Mouse (Mus musculus): ENCODE data around the gene S1pr1. TPM values are rescaled to one million over a fixed set of nuclear protein-coding genes. Genes with fewer than 3 reads are reported as not detected.

The S1pr1 gene
- total RNA-seq, 2 experiments from 2014 or later = 17.9 to 24.8 TPM

DNA sequence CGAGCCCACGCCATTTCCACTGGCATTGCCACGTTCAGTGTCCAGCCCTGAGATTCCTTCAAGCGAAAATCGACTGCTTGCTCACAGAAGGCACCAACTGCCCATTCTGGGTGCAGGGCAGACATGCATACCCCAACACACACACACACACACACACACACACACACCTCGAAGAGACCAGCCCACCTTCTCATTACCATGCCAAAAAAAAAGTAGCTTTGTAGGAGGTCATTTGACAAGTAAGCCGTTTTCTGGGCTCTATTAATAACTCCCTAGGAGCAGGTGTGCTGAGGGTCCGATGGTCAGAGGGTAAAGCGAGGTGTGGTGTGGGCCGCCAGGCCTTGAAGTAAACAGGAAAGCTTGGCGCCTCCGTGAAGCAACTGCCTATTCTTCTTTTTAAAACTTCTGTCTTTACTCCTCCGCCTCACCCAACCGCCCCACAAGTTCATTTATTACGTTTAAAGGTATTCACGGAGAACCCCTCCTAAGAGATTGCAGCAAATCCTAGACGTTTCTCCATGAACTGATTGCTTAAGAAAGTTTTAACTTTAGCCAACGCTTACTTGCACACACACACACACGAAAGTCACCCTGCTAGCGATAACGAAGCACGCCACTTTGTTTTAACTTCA is 1.3 kb downstream of the S1pr1 start:
- DNase-seq (ENCODE audit: low spot score) = no peak

DNA sequence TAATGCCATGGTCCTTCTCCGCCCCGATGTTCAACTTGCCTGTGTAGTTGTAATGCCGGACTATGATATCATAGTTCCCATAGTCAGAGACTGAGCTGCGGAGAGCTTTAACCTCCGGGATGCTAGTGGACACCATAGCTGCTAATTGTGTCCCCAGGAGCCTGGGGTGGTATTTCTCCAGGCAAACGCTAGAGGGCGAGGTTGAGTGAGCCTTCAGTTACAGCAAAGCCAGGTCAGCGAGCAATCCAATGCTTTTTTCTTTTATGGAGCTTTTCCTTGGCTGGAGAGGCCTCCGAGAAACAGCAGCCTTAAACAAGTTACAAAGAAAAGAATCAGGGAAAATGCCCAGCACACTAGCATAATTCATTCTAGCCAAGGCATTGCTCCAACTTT is 2.1 kb downstream of the S1pr1 start:
- peak; percentile 80 for DNase-seq (ENCODE audit: low spot score)

DNA sequence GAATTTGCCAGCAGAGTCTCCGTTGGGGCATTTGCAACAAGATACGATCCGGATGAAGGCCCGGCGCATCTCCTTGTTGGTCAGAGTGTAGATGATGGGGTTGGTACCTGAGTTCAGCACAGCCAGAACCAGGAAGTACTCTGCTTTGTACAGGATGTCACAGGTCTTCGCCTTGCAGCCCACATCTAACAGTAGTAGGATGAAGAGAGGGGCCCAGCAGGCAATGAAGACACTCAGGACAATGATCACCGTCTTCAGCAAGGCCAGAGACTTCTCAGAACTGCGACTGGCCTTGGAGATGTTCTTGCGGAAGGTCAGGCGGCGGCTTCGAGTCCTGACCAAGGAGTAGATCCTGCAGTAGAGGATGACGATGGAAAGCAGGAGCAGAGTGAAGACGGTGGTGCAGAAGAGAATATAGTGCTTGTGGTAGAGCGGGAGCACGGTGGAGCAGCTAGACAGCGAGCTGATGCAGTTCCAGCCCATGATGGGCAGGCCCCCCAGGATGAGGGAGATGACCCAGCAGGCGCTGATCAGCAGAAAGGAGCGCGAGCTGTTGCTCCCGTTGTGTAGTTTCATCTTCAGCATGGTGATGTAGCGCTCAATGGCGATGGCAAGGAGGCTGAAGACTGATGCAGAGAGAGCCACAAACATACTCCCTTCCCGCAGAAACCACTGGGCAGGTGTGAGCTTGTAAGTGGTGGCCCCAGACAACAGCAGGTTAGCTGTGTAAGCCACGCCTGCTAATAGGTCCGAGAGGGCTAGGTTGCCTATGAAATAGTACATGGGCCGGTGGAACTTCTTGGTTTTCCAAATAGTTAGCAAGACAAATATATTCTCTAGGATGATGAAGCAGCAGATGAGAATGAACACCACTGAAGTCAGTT is 2.7 kb downstream of the S1pr1 start:
- DNase-seq (ENCODE audit: low spot score) = no peak

DNA sequence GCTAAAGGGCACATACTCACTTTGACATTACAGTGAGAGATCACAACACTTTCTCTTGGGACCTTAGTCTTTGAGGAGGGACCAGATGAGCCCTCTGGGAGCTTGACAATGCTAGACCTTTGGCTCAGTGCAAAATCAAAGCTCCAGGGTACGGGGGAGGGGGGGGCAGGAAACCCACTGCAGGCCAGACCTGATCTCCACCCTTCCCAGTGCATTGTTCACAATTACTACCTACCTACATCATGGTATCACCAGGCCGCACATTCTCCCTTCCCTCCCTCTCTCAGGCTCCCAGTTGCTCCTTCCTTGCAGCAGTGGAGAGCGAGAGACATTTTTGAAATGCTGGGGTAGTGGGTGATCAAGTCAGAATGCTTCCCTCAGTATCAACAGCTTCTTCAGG is 3.5 kb downstream of the S1pr1 start:
- no peak for DNase-seq (ENCODE audit: low spot score)

DNA sequence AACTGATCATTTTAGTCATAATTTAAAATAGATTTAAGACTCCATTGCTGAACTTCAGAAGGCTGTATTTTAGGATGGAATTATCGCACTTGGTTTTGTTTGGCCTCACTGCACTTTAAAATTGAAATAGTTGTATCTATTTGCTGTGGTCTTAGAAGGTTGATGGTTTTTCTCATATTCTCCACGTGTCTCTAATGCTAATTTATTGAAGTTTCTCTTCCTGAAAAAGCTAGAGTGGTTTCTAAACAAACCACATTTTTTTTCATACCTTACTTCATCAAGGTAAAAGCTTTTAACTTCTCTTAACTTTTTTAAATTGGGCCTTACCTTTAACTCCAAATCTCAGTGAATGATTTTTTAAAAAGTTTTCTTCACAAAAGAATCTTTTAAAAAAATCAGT is 4.8 kb downstream of the S1pr1 start:
- no peak for DNase-seq (ENCODE audit: low spot score)

DNA sequence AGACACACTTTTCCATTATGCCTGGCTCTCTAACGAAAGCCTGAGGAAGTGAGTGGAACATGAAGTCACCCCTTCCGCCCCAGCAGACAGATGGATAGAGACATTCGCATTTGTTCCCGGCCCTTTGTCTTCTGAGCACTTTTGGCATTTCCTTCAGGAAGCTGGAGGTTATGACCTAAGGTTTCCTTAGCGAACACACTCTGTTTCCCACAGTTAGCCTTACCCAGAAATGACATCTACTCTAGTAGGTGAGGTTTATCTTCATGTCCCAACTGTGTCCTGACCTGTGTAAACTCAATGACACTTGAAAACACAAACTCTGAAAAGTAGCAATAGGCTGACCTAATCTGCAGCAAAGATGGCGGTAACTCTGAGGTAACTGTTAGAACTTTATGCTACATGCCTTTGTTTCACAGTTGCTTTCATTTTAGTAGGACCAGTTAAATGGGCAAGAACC is 5.7 kb downstream of the S1pr1 start:
- no peak for DNase-seq (ENCODE audit: low spot score)

DNA sequence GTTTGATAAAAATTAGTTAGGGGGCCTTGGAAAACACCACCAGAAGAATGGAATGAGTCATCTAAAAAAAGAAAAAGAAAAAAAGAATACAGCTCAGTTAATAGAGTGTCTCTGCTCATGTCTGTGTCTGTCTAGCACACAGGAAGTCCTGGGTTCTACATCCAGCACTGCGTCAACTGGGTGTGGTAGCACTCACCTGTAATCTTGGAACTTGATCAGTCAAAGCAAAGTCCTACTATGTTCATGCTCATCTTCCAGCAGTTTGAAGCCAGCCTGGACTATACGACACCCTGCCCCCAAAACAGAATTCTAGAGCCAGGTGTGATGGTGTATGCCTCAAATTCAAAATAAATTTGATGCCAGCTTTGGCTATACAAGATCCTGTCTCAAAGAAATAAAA is 8.1 kb downstream of the S1pr1 start:
- no peak for DNase-seq (ENCODE audit: low spot score)

DNA sequence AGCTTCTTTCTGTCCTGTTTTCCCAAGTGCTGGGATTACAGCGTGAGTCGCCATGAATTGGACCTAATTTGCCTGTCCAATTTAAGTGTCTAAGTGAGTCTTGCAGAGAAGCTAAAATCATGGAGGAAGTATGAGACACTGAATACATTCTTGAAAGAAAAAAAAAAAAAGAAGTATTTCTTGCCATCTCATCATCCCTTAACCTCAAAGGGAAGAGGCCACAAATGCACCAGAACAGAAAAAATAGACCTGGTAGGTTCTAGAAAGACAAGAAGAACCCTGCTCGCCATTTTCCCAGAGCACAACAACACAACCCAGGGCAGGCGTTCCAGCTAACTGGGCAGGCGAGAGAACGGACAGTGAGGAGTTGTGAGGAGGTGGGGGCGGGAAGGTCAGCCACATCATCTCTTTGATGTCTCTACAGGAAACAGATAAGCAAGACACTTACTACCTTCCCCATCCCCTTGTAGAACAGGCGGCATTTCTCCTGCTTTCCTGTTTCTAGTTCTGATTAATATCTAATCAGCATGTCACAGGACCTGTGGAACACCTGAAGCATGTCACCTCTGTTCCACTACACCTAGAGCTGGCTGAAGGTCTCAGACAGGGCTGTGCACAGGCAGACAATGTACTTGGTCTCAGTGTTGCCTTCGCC is 10.5 kb downstream of the S1pr1 start:
- no peak for DNase-seq (ENCODE audit: low spot score)

DNA sequence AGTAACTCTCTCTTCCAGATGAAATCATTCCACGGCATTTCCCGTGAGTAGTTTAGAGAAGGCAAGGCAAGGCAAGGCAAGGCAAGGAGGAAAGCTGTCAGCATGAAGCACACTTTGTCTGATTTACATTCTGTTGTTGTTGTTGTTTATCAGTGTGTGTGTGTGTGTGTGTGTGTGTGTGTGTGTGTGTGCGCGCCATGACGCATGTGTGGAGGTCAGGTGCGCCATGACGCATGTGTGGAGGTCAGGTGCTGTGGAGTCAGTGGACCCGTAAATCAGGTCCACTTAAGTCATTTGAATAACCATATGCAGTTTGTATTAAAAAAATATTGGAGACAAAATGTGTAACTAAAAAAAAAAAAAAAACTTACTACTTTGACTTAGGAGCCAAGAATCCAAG is 11.2 kb downstream of the S1pr1 start:
- no peak for DNase-seq (ENCODE audit: low spot score)

DNA sequence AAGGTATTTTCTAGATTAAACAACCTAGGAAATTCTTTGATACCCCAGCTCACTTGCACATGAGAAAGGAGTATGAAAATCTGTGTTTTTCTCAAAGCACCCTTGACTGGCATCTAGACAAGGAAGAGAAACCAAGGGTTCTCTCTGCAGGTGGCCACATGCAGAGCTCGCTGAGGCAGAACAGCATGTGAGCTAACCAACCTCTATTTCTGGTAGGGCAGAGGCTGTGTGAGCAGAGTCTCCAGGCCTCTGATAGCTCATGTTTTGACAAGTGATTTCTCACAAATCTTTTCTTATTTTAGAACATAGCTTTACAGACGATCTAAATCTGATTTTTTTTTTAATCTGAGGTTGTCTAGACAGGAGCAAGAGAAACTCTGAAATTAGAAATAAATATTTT is 12.8 kb downstream of the S1pr1 start:
- no peak for DNase-seq (ENCODE audit: low spot score)

DNA sequence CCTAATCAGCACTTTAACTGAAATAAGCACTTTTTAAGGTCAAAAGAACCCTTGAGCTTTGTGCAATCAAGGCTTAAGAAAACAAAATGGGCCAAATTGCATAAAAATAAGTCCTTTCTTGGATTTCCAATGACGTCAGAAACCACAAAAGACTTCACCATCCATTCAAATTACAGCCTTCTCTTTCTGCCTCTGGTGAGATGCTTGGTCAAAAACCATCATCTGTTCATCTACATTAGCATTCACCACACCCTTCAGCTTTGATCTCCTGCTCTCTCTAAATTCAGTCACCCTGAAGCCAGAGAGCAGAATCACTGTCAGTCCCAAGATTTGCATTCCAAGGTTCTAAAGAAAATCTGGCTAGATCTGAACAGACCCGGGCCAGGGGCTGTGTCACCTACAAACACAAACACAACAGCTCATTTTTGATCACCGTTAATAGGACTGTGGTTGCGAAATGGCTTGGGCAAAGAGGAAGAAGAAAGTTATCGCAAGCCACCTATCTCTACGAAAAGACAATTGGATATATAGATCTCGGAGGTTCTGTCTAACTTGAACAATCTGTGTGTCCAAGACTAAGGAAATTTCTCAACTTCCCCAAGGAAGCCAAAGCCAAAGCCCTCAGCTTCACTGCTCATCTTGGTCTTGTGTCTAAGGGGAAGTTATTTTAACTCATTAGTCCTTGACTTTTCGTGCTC is 19.5 kb downstream of the S1pr1 start:
- no peak for DNase-seq (ENCODE audit: low spot score)

DNA sequence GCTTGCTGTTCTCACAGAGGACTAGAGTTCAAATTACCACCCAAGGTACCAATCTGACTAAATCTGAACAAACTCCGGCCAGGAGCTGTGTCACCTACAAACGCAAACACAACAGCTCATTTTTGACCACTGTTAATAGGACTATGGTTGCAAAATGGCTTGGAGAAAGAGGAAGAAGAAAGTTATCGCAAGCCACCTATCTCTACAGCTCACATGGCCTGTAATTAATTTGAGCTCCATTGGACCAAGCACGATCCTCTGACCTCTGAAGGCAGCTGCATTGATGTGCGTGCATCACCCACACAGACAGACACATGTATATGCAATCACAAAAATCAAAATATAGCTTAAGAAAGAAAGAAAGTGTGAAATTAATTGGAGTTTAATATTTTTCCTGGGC is 20.7 kb downstream of the S1pr1 start:
- no peak for DNase-seq (ENCODE audit: low spot score)

DNA sequence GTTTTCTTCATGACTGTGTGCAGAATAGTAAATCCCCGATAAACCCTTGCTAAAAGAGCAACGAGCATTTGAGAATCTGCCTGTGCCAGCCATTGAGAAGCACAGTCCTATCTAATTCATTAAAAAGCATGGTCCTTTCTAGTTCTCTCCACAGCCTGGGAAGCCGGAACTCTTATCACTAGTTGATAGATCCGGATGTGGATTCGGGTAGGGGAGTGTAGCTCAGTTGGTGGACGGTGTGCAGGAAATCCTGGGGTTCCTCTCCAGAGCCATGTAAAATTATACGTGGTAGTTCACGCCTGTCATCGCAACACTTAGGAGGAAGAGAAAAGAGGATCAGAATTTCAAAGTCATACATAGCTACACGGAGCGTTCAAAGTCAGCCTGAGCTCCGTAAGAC is 21.5 kb downstream of the S1pr1 start:
- DNase-seq (ENCODE audit: low spot score) = no peak

DNA sequence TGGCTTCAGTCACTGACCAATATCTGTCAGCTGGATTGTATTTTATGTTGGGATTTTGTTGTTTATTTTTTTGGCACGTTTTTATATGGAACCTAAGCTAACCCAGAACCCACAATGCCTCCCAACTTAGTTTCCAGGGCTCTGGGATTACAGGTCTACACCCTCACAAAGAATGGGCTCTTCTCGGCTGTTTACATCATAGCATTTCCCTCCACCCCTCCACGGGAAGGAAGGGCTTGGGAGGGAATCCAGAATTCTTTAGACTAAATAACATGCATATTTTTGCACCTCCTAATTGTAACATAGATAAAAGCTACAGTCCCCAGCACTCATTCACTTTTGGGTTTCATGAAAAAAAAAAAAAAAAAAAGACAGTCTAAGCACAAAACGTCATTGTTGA is 22.0 kb downstream of the S1pr1 start:
- DNase-seq (ENCODE audit: low spot score) = no peak

DNA sequence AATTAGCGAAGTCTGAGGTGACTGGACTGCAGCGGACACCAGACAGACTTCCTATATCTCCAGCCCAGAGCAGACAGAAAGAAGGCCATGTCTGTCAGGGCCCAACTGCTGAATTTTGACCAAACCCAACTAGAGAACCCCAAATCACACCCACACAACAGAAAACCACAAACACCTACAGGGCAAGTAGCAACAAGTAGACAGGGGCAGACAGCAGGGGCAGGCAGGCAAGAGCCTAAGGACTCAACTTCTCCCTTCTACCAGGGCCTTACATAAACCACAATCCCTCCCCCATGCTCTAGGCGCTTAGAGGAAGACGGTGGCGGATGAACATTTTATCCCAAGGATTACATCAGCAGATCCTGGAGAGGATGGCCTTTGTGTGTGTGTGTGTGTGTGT is 22.5 kb downstream of the S1pr1 start:
- no peak for DNase-seq (ENCODE audit: low spot score)

DNA sequence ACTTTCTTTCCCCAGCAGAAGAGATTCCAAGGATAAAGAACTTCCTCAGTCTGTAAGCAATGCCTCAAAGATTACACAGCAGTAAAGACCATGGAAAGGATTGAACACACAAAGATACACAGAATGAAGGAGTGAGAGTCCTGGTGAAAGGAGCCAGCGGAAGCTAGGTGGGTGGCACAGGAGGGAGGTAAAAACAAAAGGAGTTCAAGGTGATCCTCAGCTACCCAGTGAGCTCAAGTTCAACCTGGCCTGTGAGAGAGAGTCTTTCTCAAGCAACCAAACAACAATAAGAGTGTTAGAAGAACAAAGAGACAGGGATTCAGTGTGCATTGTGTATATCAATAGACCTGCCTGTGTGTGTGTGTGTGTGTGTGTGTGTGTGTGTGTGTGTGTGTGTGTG is 25.0 kb downstream of the S1pr1 start:
- no peak for DNase-seq (ENCODE audit: low spot score)

DNA sequence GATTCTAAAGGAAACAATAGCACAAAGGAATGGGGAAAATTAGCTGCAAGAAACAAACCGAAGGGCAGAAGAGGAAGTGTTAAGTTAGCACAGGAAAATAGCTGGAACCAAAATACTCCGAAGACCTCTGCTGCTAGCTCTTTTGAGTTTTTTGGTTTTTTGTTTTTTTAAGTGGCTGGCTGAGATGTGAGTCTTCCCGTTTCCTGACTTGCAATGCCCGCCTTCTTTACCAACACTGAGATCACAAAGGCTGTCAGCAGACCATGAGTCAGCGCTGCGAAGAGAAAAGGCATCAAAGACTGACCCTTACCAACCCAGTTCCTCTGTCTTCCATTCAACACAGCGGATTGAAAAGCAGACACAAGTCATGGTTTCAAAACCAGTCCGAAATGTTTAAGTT is 25.5 kb downstream of the S1pr1 start:
- DNase-seq (ENCODE audit: low spot score) = no peak

DNA sequence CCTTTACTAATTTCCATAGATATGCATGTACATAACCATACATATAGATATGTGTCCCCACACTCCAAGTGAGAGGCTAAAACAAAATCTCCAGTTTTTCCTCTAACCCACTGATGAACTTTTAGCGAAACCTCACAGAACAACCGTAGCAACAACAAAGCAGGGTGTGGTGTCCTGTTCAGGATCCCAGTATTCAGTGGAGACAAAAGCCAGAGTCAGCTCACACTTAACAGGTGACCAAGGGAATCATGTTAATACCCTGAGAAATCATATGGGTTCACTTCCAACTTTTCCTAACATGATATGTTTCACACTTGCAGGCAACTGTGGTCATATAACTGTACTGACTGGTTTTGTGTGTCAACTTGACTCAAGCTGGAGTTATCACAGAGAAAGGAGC is 27.1 kb downstream of the S1pr1 start:
- DNase-seq (ENCODE audit: low spot score) = no peak

DNA sequence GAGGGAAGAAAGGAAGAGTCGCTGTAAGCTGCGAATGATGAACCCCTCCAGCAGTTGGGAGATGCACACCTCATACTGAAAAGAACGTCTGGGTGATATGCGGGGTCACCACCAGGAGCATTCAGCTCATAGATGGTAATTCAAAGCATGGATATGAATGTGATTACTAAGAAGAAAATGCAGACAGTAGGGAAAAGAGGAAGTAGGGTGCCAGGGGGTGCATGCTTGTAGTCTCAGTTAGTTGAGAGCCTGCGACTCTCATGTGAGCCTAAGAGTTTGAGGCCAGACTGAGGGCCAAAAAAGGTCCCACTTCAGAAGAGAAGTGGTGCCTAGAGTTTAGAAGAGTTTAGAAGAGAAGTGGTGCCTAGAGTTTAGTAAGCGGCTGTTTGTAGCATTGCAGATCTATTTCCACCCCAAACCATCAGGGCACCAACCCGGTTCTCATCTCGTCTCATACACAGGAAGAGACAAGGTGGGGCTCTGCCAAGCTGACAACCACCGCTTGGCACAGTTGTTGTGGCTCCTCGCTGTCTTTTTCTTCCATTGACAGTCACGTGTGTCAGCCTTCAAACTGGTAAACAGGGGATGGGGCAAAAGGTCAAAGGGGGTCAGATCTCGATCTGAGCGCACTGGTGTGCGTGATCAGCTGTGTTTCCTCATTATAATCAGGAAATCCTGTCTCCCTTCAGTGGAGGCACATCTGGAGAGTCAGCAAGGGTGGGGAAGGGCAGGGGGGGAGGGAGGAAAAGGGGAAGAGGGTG is 32.4 kb downstream of the S1pr1 start:
- no peak for DNase-seq (ENCODE audit: low spot score)

DNA sequence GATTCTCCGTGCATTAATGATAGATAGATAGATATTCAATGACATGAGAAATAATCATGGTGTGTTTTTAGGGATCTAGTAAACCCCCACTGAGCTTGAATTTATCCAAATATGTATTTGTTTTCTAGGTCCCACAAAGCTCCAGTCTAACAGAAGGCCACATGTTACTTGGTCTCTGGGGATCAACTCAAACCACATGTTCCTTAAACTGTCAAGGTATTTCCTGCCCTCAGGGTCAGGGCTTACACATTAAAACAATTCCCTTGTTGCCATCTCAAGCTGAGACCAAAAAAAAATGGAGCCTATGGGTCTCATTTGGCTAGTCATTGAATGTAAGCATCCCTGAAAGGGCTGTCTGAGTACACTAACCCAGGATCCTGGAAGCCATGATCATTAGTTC is 33.7 kb downstream of the S1pr1 start:
- no peak for DNase-seq (ENCODE audit: low spot score)

DNA sequence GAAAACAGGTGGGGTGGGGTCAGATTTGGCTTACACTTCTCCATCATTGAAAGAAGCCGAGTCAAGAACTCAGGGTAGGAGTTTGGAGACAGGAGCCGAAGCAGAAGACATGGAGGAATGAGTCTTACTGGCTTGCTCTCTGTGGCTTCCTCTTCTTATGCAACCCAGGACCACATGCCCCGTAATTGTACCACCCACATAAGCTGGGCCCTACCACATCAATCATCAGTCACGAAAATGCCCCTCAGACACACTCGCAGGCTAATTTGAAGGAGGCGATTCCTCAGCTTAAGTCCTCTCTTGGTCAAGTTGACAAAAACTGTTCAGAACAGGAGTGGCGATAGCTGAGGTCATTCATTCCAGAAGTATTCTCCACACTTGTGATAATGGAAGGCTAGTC is 35.9 kb downstream of the S1pr1 start:
- DNase-seq (ENCODE audit: low spot score) = no peak
